Mouse (Mus musculus) adrenal gland, postnatal 14 days (tissue): ENCODE measurements at regions not wholly inside any gene's neighbourhood (a gene's known extent, or its start where the extent isn't known, plus 50 kb on each side); places are given as distances from the start of the nearest gene placed in this dataset.
A peak's percentile ranks its signal among the peaks of the same experiment; 100 is the strongest.

Experiments
- DNase-seq: peaks from one replicate; pipeline ENCODE4 v3.0.0; 2021; ENCODE audit warnings: mixed read lengths

DNA sequence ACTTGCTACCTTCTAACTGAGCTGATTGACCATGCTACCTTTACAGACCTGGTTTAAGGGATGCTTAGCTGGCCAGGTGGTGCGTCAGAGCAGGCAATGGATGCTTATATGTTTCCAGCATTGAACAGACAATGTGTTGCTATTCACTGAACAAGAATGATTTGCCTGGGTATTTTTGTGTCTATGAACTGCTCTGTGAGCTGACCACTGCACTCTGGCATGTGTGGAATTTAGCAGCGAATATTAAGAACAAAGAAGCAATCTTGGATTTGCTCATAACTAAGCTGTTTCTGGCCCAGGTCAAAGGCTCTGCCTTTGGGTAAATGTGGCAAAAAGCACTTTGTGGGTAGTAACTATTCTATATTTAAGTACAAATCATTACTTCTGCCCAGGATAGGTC, 58.3 kb upstream of the Ccdc39 start:
- DNase-seq: no peak

DNA sequence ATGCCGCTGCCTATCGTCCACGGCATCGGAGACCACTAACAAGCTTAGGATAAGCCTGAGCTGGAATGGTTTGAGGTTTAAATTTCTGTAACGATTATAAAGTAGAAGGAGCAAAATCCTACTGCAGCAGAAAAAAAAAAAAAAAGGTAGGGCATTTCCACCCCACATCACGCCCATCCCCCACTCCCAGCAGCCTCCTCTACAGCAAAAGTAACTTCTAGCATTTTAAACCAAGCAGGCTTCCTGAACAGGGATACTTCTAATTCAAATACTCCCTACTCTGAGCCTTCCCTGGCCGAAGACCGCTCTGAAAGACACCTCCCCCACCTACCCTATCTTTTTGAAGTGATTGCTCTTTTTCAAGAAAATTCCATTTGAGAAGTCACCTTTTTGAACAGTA, 59.2 kb upstream of the Ccdc39 start:
- no peak for DNase-seq

DNA sequence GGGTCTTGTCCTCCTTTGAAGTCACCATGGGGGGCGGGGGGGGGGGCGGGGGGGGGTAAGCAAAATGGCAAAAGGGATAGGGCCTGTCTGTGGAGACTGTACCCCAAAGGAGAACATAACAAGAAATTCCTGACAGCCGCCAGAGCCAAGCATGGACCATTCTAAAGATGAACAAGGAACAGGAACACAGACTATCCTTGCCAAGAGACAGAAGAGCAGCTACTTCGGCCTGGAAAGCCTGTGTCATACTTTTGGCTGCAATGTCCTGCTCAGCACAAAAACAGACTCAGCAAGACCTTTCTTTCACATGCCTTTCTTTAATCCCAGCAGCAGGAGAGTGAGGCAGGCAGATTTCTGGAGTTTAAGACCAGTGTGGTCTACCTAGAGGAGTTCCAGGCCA, 59.7 kb upstream of the Ccdc39 start:
- no peak for DNase-seq

DNA sequence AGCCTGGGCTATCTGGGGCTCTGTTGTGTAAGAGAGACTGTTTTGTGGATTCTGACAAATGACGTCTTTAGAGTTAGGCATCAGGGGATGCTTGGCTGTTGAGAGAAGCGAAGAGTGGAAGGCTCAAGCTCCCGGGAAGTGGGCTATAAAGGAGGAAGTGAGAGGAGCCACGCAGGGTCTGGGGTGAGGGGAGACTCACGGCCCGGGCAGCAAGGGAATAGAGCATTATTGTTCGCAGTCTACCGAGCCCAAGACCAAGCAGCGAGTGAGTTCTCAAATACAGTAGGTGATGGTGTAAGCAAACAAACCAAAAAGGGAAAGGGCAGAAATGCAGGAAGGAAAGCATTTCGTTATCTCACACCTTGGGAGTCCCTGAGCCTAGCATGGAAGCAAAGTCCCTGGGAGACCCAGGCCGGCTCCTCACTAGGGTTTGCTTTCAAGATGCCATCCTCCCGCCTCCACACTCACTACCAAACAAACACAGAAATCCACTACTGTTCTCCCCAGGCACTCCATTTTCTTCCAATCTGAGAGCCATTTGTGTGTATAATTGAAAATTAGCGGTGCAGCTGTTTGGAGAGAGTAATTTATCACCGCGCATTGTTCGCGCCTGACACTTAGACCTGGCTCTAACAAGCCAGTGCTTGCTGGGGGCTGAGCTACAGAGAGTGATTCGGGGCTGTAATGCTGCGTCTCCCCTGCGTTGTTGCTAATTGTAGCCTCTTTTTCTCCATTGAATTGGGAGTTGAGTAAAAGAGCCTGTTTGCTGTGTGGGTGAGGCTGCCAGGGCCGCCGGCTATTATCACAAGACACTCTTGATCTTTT, 61.0 kb upstream of the Ccdc39 start:
- no peak for DNase-seq

DNA sequence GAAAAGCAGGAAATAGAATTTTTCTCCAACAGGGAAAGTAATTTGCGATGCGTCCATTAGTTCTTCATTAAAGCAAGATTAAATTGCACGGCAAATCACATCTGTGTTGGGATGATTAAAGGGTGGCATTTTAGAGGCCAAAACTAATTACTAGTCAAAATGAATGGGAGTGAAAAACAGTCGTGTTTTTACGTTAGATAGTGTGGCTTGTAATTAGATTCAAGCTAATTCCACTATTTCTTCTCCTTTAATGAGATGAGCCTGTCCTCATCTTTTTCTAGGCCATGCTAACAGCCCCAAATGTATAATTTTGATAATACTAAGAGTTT, 61.5 kb upstream of the Ccdc39 start:
- no peak for DNase-seq

DNA sequence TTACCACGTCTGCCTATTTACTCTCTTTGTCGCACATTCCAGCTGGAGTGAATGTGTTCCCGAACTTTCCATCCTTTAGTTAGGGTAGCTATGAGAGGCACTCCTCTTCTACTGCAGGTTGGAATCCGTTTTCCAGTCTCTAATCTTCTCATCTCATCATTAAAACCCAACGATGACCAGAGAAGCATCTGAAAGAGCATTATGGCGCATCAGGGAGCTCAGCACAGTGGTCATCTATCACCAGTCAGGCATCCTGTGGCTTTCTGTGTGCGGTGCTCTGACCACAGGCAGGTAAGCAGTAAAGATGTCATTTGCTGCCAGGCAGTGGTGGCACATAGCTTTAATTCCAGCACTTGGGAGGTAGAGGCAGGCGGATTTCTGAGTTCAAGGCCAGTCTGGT, 63.0 kb upstream of the Ccdc39 start:
- DNase-seq: no peak

DNA sequence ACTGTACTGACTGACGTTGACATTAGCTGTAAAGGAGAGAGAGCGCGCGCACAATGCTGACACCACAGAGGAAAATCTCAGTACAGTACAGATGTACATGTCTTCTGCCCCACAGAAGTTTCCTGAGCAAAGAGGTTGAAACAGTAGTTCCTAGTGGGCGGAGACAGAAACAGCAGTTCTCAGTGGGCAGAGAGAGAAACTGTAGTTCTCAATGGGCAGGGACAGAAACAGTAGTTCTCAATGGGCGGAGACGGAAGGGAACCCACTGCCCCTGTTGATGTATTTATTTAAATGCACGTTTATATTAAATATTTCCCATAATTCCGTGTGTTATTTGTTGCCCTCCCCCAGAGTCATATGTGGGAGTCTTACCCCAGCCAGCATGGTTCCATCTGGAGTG, 67.4 kb upstream of the Ccdc39 start:
- DNase-seq: no peak

DNA sequence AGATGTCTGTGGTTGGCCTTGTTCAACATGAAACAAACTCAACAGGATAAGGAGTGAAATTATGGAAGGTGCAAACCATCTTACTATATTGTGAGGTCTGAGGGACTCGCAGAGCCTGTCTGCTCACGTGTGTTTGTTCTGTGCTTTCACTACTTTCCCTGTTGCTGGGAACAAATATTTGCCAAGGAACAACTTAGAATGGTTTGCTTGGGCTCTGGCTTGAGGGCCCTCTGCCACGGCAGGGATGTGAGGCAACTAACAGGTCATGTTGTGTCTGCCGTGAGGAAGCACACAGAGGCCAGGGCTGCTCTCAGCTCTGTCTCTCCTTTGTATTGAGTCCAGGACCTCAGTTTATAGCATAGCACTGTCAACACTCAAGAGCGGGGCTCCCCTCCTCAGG, 69.4 kb upstream of the Ccdc39 start:
- DNase-seq: no peak

DNA sequence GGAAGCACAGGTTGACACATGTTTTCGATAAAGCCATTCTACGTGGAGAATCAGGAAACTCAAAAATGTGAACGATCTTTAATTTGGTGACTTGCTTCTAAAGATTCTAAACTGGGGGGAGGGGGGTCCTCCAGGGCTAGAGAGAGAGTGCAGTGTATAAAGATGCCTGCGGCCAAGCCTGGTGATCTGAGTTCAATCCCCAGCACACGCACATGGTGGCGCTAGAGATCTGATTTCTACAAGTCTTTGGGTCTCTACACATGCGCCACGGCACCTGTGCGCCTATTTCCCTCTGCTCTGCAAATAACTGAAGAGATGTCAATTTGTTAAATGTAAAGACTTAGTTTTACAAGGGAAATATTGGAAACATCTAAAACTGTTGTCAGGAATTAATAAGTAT, 70.3 kb upstream of the Ccdc39 start:
- no peak for DNase-seq

DNA sequence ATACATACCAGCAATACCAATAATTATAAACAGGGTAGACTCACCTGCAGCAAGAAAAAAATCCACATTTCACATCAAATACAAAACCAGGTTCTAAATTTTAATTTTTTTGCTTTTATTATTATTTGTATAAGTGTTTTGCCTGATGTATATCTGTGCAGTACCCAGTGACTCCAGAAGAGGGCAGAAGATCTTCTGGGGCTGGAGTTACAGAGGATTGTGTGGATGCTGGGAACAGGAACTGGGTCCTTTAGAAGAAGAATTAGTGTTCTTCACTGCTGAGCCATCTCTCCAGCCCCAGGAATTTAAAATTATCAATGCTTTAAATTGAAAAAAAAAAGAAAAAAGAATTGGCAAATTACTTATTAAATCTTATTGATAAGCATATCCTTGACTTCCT, 71.7 kb upstream of the Ccdc39 start:
- DNase-seq: no peak

DNA sequence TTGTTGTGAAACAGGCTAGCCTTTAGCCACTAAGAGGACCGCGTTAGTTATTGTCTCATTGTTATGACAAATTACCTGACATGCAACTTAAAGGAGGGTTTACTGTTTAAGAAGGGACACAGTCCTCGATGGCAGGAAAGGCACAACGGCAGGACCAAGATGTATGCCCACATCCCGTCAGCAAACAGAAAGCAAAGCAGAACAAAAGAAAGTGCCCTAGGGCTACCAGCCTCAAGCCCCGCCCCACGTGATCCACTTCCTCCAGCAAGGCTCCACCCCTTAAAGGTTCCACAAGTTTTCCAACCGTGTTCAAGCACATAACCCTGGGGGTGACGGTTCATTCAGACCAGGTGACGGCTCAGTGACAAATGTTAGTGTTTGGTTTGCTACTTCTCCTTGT, 72.2 kb upstream of the Ccdc39 start:
- no peak for DNase-seq

DNA sequence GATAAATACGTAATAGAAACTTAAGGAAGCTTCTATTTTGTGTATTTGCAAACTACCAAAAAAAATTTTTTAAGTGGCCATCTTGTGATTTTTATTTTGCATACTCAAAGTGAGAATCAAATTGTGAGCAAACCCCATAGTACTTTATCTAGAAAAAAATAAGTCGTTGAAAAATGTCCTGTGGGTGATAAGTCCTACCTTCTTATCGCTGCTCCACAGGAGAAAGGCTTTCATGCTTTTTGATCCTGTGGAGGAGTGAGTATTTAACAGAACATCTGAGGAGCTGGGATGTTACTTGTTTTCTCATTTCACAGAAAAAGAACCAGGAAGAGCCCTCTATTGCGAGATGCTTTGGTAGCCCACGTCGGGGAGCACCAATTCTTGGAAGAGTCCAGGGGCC, 72.7 kb upstream of the Ccdc39 start:
- no peak for DNase-seq

DNA sequence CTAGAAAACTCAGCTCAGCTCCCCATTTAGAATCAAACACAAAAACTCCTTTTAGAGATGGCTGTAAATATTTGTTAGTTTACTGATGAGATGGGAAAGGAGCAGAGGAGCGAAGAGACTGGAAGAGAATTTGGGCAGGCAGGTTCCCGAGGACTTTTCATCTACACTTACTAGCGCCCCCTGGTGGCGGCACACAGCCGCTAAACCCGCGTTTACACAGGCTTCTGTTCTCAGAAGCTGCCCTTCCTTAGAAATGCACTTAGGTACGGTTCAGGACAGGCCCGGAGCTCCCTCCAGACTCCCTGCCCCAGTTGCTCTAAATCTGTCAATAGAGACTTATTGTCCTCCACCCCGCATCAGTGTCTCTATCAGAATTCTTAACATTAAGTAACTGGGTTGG, 74.7 kb upstream of the Ccdc39 start:
- DNase-seq: peak; percentile 87

DNA sequence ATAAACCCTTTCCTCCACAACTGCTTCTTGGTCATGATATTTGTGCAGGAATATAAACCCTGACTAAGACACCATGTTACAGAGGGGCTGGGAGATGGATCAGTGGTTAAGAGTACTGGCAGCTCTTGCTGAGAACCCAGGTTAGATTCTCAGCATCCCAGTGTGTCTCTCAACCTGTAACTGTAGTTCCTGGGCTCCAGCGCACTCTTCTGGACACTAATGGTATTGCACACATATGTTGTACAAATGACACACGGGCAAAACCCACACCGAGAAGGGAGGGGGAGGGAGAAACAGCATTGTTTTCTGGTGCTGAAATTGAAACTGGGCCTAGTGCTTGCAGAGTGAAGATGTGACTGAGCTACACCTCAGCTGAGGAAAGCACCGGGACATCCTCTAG, 81.0 kb upstream of the Ccdc39 start:
- DNase-seq: no peak

DNA sequence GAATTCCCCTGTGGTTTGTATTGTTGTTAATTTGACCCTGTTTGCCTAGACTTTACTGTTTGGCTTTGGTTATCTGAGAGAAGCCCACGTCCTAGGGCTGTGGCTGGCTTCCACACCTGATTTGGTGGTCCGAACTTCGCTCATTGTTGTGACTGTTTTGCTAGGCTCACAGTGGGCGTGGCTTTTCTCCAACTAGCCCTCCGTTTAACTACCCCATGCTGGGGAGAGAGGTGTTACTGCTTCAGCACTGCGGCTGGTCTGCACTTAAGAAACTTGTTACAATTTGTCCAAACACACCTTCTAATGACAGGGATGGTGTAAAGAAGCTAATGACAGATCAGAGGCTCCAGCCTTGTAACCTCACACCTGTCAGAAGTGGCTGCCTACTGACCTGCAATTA, 64.7 kb upstream of the Fxr1 start:
- DNase-seq: no peak

DNA sequence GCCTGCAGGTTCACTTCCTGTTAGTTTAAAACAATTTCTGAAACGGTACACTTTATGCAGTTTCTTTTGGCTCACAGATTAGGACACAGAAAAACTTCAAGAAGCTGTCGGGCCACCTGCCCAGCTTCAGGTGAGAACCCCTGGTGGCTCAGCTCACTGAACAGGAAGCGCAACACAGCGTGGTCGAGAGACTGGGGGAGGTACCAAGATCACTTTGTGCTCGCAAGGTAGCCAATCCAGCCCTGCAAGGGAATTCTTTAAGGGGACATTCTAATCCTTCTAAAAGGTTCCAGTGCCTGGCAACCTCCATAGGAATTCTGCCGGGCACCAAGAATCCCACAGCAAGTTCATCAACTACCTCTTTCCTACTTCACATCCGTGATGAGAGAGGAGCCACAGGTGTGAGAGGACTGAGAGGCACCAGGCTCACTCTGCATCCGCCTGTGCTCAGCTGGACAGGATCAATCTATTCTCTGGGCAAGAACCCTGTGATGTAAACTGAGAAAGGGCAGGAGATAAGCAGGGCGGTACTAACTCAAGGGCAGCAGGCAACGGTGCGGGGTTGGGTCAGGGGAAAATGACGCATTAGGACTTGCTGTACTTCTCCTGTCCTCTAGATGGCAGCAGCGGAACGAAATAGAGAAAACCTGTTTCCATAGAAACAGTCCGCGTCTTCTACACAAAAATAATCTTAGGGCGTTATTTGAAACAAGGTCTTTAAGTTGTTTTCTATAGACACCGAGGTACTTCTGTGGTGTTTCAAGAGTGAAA, 63.7 kb upstream of the Fxr1 start:
- DNase-seq: peak; percentile 84

DNA sequence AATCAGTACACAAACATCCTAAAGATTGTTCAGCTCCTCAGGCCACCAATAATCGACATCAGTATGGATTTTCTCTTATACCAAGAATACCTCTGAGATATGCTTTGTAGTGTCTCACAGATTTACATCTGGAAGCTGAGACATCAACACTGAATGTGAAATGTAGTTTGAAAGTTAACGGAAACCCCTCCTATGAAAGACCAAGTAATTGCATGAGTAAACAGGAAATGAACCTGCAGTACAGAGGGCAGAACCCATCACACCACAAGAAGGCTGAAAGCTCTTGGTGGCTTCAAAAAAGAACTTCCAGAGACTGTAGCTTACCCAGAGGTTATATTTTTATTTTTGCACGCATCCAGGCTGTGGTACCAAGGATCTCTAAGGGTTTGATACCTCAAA, 63.1 kb upstream of the Fxr1 start:
- no peak for DNase-seq

DNA sequence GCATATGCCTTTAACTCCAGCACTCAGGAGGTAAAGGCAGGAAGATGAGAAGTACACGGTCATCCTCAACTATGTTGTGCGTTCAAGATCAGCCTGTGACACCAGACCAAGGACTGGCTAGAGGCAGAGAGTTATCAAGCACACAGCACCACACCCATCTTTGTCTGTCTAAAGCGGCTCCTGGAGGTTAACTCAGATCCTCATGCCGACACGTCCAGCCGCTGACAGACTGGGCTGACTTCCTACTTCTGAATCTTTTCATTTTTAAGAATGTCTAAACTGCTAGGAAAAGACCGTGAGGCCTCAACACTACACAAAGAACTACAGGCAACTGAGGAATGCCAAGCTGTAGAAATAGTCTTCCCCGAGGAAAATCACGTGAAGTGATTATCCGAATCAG, 62.1 kb upstream of the Fxr1 start:
- no peak for DNase-seq

DNA sequence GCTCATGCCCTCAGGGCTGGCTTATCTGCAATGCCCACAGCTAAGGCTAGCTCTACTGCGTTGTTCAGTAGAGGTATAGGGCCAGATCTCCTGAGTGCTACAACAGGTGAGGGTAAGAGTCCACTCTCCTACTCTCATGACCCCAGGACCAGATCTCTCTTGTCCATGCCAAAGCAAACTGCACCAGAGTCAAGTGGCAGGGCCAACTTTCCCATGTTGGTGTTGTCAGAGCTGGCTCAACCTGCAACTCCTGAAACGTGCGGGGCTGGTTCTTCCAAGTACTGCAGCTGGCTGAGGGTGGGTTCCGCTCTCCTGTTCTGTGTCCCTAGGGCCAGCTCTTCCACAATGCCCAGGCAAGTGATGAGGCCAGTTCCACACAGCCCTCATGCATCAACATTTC, 61.5 kb upstream of the Fxr1 start:
- no peak for DNase-seq

DNA sequence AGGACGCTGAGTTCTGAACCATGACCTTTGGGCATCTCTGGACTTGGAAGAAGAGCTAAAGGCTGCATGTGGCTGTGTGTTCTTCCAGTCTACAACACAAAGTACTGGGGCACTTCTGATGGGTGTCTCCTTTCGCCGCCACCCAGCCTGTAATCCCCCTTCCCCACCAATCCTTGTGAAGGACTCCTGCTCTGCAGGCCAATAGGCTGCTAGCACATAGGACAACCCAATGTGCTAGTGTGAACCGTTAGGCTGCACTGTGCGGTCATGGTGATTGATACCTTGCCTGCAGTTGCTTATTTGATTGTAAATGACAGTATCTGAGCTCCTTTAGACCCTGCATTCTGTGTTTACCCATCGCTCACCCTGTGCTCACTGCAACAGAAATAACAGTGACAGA, 59.5 kb upstream of the Fxr1 start:
- no peak for DNase-seq

DNA sequence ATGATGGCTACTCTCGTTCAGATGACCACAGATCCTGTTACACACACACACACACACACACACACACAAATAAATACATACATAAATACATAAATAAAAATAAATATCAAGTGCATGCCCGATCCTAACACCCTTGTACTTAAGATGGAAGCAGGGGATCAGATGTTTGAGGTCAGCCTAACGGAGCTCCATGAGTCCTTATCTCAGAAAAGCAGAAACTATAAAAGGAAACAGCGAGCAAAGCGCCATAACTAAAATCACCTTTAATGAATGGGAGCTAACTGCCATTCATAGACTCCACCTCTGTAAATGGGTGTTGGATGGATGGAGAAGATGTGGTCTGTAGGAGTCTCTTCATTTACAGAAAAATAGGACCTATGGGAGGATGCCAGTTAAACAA, 56.8 kb upstream of the Fxr1 start:
- DNase-seq: no peak

DNA sequence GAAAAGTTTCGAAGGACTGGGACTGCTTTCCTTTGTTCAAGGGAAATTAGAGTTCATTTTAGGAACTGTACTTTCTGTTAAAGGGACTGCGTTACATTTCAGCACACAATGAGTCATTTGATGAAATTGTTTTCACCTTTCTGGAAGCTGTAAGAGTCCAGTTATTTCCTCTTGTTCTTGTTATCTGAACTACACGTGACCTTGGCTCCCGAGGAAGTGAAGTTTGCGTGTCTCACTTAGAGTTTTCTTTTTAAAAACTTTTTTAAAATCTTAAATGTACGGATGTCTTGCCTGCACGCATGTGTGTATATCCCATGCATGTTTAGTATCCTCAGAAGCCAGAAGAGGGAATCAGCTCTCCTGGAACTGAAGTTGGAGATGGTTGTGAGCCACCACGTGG, 52.6 kb upstream of the Fxr1 start:
- no peak for DNase-seq
